Mouse (Mus musculus): Measurements from ENCODE around the gene Gm38431. TPM values are rescaled to one million over a fixed set of nuclear protein-coding genes. Genes with fewer than 3 reads are reported as not detected.

Gene Gm38431
- total and polyA plus RNA-seq, 3 experiments, result 0.31 to 2.3 (median 0.34) TPM

DNA sequence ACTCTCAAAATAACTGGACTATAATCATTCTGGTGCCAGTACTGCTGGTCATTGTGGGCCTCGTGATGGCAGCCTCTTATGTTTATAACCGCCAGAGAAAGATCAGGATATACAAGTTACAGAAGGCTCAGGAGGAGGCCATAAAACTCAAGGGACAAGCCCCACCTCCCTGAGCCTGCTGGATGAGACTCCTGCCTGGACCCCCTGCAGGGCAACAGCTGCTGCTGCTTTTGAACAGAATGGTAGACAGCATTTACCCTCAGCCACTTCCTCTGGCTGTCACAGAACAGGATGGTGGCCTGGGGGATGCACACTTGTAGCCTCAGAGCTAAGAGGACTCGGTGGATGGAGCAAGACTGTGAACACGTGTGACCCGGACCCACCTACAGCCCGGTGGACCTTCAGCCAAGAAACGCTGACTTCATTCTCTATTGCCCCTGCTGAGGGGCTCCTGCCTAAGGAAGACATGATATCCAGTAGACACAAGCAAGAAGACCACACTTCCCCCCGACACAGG lies 64.0 kb downstream of the Gm38431 start:
- 76% methylated on average over 8 of the region's 8 CpGs for WGBS

DNA sequence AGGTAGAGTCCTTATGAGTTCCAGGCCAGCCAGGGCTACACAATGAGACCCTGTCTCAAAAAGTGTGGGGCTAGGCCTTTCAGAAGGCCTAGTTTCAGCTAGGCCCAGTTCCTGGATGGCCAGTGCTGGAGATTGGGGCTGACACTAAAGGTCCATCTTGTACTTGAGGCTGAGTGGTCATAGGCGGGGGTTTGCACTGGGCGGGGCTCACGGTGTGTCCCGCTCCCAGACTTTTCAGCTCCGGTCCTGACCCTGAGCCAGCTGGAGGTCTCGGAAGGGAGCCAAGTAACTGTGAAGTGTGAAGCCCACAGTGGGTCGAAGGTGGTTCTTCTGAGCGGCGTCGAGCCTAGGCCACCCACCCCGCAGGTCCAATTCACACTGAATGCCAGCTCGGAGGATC lies 64.9 kb downstream of the Gm38431 start:
- TF ChIP-seq POLR2A (IDR thresholded peaks at IDR 0.05; ENCODE audit: insufficient read depth, low read depth, low read length) (no peak), EP300 (IDR thresholded peaks at IDR 0.05; ENCODE audit: insufficient read depth, low read depth, low read length) (no peak)
- 85% methylated on average over 12 of the region's 12 CpGs for WGBS
- Histone ChIP-seq H3K4me3 (no peak overlapping the region), H3K79me2 (replicated peaks; ENCODE audit: control insufficient read depth, insufficient read depth, low read length) (no peaks in the 10 kb centered on the region), H3K9ac (ENCODE audit: low read depth, low read length) (no peak overlapping the region), H3K4me1 (ENCODE audit: control insufficient read depth, insufficient read depth, low read length) (peaks cover 3% of the 10 kb centered on the region), H3K27ac (no peak overlapping the region), H3K27me3 (ENCODE audit: control insufficient read depth, insufficient read depth, low read length) (no peaks in the 10 kb centered on the region), H3K36me3 (ENCODE audit: control insufficient read depth, insufficient read depth, low read length) (no peaks in the 10 kb centered on the region)
- no peak for DNase-seq
- intact Hi-C loops (cut with DNase I), result loop anchor here (5.0 kb wide), 1 partner anchor 125 kb away; no protein-coding TSS in a partner anchor

More for the DNA sequence above, 64.0 kb downstream of the Gm38431 start:
- intact Hi-C loops (cut with DNase I), result loop anchor here (2.0 to 5.0 kb wide), 2 partner anchors 13 to 126 kb away; partner anchors contain the start of gene Icam1
- Histone ChIP-seq H3K79me2 (replicated peaks; ENCODE audit: control insufficient read depth, insufficient read depth, low read length) (no peaks in the 10 kb centered on the region), H3K36me3 (ENCODE audit: control insufficient read depth, insufficient read depth, low read length) (no peaks in the 10 kb centered on the region), H3K27ac (no peak overlapping the region), H3K4me3 (no peak overlapping the region), H3K4me1 (ENCODE audit: control insufficient read depth, insufficient read depth, low read length) (peaks cover 3% of the 10 kb centered on the region), H3K27me3 (ENCODE audit: control insufficient read depth, insufficient read depth, low read length) (no peaks in the 10 kb centered on the region), H3K9ac (ENCODE audit: low read depth, low read length) (no peak overlapping the region)
- no peak for DNase-seq
- no peak for TF ChIP-seq POLR2A (IDR thresholded peaks at IDR 0.05; ENCODE audit: insufficient read depth, low read depth, low read length)

DNA sequence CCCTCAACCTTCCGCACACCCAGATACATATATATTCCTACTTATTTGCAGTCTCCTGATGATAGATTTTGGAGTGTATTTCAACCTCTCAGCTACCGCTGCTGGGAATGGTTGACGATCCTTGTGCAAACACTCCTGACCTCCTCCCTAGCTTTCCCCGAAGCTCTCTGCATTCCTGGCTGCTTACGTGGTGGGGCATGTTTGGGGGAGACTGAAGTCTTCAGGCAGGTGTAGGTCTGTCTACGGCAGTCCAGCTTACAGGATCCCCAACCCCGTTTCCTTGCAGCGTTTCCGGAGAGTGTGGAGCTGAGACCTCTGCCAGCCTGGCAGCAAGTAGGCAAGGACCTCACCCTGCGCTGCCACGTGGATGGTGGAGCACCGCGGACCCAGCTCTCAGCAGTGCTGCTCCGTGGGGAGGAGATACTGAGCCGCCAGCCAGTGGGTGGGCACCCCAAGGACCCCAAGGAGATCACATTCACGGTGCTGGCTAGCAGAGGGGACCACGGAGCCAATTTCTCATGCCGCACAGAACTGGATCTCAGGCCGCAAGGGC lies 66.5 kb downstream of the Gm38431 start:
- WGBS, result 78% methylated on average over 19 of the region's 19 CpGs
- peaks cover 3% of the 10 kb centered on the region for H3K4me1 ChIP-seq (ENCODE audit: control insufficient read depth, insufficient read depth, low read length)
- intact Hi-C loops (cut with DNase I), result loop anchor here (5.0 kb wide), 1 partner anchor 123 kb away; no protein-coding TSS in a partner anchor
- H3K36me3 ChIP-seq (ENCODE audit: control insufficient read depth, insufficient read depth, low read length), result no peaks in the 10 kb centered on the region
- H3K79me2 ChIP-seq (replicated peaks; ENCODE audit: control insufficient read depth, insufficient read depth, low read length), result no peaks in the 10 kb centered on the region
- no peak for DNase-seq
- no peak overlapping the region for H3K4me3 ChIP-seq
- H3K27me3 ChIP-seq (ENCODE audit: control insufficient read depth, insufficient read depth, low read length), result no peaks in the 10 kb centered on the region
- no peak overlapping the region for H3K9ac ChIP-seq (ENCODE audit: low read depth, low read length)
- TF ChIP-seq EP300 (IDR thresholded peaks at IDR 0.05; ENCODE audit: insufficient read depth, low read depth, low read length) (no peak), POLR2A (IDR thresholded peaks at IDR 0.05; ENCODE audit: insufficient read depth, low read depth, low read length) (no peak), CTCF (IDR thresholded peaks at IDR 0.05) (no peak)
- H3K27ac ChIP-seq, result no peak overlapping the region

DNA sequence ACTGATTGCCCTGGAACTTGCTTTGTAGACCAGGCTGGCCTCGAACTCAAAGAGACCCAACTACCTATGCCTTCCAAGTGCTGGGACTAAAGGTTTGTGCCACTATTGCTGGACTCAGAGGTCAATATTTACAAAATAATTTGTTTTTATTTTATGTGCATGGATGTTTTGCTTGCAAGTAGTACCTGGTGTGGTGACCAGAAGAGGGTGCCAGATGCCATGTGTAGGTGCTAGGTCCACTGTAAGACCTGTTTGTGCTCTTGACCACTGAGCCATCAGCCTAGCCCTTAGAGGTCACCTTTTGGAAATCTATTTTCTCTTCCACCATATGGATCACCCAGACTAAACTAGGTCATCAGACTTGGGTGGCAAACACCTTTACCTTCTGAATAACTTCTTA lies 69.1 kb downstream of the Gm38431 start:
- TF ChIP-seq CTCF (IDR thresholded peaks at IDR 0.05), result peak; percentile 26; the same call in 1 of the 2 replicates
- TF ChIP-seq EP300 (IDR thresholded peaks at IDR 0.05; ENCODE audit: insufficient read depth, low read depth, low read length), result no peak
- Histone ChIP-seq H3K27me3 (ENCODE audit: control insufficient read depth, insufficient read depth, low read length) (no peaks in the 10 kb centered on the region), H3K4me3 (no peak overlapping the region), H3K9ac (ENCODE audit: low read depth, low read length) (no peak overlapping the region), H3K79me2 (replicated peaks; ENCODE audit: control insufficient read depth, insufficient read depth, low read length) (no peaks in the 10 kb centered on the region), H3K36me3 (ENCODE audit: control insufficient read depth, insufficient read depth, low read length) (no peaks in the 10 kb centered on the region), H3K4me1 (ENCODE audit: control insufficient read depth, insufficient read depth, low read length) (no peaks in the 10 kb centered on the region; the same call in 1 of the 2 replicates), H3K27ac (no peak overlapping the region)
- DNase-seq, result no peak
- WGBS, result 73% methylated on average over 1 of the region's 1 CpGs
- intact Hi-C loops (cut with DNase I), result no loop called here

DNA sequence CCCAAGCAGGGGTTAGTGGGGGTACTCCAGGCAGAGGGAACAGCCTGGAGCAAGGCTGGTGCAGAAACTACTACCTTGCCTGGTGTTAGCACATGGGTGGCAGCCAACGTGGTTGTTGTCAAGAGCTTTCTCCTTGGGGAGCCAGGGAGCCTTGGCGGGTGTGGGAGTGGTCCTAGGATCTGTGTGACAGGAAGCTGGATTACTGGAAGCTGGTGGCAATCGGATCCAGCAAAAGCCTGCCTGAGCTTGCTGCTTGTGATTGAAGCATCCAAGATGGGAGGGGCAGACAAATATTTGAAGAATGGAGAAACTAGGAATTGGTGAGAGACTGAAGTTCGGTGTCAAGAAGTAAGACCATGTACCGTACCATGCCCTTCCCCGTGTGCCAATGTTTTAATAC lies 69.5 kb downstream of the Gm38431 start:
- H3K27ac ChIP-seq, result no peak overlapping the region
- H3K9ac ChIP-seq (ENCODE audit: low read depth, low read length), result no peak overlapping the region
- no peak for TF ChIP-seq POLR2A (IDR thresholded peaks at IDR 0.05; ENCODE audit: insufficient read depth, low read depth, low read length)
- TF ChIP-seq CTCF (IDR thresholded peaks at IDR 0.05), result no peak
- TF ChIP-seq EP300 (IDR thresholded peaks at IDR 0.05; ENCODE audit: insufficient read depth, low read depth, low read length), result no peak
- H3K36me3 ChIP-seq (ENCODE audit: control insufficient read depth, insufficient read depth, low read length), result no peaks in the 10 kb centered on the region
- no peak overlapping the region for H3K4me3 ChIP-seq
- H3K4me1 ChIP-seq (ENCODE audit: control insufficient read depth, insufficient read depth, low read length), result peaks cover 2% of the 10 kb centered on the region; the same call in 1 of the 2 replicates
- intact Hi-C loops (cut with DNase I), result no loop called here
- H3K79me2 ChIP-seq (replicated peaks; ENCODE audit: control insufficient read depth, insufficient read depth, low read length), result no peaks in the 10 kb centered on the region
- DNase-seq, result no peak
- WGBS, result 54% methylated on average over 6 of the region's 6 CpGs
- no peaks in the 10 kb centered on the region for H3K27me3 ChIP-seq (ENCODE audit: control insufficient read depth, insufficient read depth, low read length)

DNA sequence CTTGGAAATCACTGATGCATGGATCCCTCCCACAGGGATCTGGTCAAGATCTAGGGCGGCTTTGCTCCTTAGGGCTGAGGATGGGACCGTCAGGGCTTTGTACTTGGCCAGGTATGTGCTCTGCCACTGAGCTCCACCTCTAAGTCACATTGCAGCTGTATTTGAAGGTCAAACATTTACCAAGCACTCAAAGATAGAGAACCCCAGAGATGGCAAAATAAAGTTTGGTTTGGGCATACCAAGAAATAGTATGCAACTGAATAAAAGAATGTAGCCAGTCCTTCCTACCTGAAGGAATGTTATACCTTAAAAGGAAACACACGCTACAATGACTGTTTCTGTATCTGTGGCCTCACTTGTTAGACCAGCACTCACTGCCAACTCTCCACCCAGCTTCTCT lies 70.4 kb downstream of the Gm38431 start:
- Histone ChIP-seq H3K4me1 (ENCODE audit: control insufficient read depth, insufficient read depth, low read length) (peaks cover 5% of the 10 kb centered on the region), H3K9ac (ENCODE audit: low read depth, low read length) (no peak overlapping the region), H3K27ac (no peak overlapping the region), H3K79me2 (replicated peaks; ENCODE audit: control insufficient read depth, insufficient read depth, low read length) (no peaks in the 10 kb centered on the region), H3K4me3 (no peak overlapping the region), H3K27me3 (ENCODE audit: control insufficient read depth, insufficient read depth, low read length) (no peaks in the 10 kb centered on the region), H3K36me3 (ENCODE audit: control insufficient read depth, insufficient read depth, low read length) (no peaks in the 10 kb centered on the region)
- TF ChIP-seq POLR2A (IDR thresholded peaks at IDR 0.05; ENCODE audit: insufficient read depth, low read depth, low read length), result no peak
- TF ChIP-seq CTCF (IDR thresholded peaks at IDR 0.05), result no peak
- no peak for TF ChIP-seq EP300 (IDR thresholded peaks at IDR 0.05; ENCODE audit: insufficient read depth, low read depth, low read length)
- intact Hi-C loops (cut with DNase I), result no loop called here
- DNase-seq, result no peak
- WGBS, result 79% methylated on average over 3 of the region's 3 CpGs
